Mouse (Mus musculus): ENCODE results near the gene Arl14. TPM values are rescaled to one million over a fixed set of nuclear protein-coding genes. Genes with fewer than 3 reads are reported as not detected.
"Not testable (repeated sequence)": the region's sequence is repeated elsewhere in the genome, so short reads cannot be mapped to it uniquely, and the experiment has no call there.

Gene Arl14
- polyA plus RNA-seq, 1 experiment from 2014 or later = not detected

DNA sequence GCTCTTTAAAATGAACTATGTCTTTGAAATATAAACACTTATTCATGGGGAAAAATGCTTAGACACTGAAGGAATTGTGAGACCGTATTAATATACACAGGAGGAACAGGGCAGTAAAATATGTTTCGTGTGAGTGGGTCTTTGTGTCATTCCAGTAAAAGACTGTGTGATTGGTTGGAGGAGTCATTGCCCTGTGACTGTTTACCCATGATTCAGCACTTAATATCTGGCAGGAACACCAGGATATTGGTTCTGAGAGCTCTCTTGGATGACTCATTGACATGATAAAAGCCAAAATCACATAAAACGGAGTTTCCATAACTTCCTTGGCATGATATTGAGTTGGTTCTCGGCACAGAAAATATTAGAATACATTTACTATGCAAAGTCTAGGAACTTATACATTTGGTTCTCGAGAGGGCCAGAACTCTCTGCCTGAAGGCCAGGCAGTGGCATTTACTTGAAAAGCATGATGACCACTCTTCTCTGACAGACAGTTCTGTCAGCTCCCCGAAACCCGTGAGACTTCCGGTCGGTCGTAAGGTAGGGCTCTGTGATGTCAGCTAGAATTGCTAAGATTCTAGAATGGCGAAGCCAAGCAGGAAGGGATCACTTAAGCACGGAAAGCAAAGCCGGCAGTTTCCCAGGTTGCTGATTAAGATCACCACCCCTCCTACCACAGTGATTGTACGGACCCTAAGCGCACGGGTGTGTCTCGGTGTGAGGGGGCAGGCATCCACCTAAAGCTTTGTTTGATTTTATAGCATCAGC lies 31.1 kb downstream of the Arl14 start:
- no peak overlapping the region for H3K27ac ChIP-seq (replicated peaks)
- no peak for DNase-seq (ENCODE audit: low spot score)
- no peaks in the 10 kb centered on the region for H3K36me3 ChIP-seq (replicated peaks)
- no peak overlapping the region for H3K4me3 ChIP-seq
- H3K9me3 ChIP-seq = no peaks in the 10 kb centered on the region
- 91% methylated on average over 17 of the region's 17 CpGs for WGBS
- no peaks in the 10 kb centered on the region for H3K4me1 ChIP-seq
- H3K27me3 ChIP-seq (replicated peaks; ENCODE audit: low read depth, poor library complexity, severe bottlenecking) = no peaks in the 10 kb centered on the region

DNA sequence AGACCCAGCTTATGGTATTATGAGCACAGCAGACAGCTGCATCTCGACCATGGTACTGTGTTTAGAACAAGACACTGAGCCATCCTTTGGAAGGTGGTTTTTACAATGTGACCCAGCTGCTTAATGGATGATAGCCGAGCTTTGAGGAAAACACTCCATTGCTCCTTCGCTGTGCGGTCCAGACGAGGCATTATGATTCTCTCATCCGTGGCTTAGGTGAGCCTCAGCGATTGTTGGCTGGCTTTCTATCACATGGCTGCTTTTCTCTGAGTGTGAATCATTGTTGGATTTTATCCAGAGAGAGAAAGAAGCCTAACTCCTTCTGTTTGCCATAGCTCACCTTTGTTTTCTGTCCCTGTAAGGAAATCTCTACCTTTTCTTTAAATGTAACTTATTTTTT lies 32.5 kb downstream of the Arl14 start:
- H3K36me3 ChIP-seq (replicated peaks) = no peaks in the 10 kb centered on the region
- 80% methylated on average over 7 of the region's 7 CpGs for WGBS

DNA sequence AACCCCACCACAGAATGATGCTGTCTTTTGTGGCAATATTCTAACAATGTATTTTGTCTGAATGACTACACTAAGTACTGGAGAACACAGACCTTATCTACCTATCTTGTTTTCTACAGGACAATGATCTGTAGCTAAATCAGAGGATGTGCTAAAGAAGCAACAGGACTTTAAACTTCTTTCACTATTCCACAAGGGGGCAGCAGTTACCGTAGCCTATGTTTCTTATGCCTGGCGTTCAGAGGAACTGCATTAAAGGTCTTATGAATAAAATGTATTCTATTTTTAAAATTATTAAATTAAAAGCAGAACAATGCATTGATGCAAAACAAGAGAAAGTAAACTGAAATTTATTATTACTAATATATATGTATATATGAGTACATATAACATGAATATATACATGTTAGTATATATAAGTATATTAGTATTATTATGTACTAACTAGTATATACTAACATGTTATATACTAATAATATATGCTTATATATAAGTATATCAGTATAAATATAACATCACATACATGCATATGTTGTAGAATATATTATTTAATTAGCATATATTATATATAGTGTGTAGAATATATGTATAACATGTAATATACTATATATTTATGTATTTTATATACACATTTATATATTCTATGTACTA lies 35.0 kb downstream of the Arl14 start:
- Histone ChIP-seq H3K9me3 (no peaks in the 10 kb centered on the region), H3K36me3 (replicated peaks) (no peaks in the 10 kb centered on the region), H3K4me1 (no peaks in the 10 kb centered on the region), H3K27me3 (replicated peaks; ENCODE audit: low read depth, poor library complexity, severe bottlenecking) (no peaks in the 10 kb centered on the region), H3K4me3 (no peak overlapping the region), H3K27ac (replicated peaks) (no peak overlapping the region)
- 12% methylated on average over 2 of the region's 2 CpGs for WGBS
- DNase-seq (ENCODE audit: low spot score) = peak; percentile 27

More for the DNA sequence above, 32.5 kb downstream of the Arl14 start:
- H3K4me1 ChIP-seq = no peaks in the 10 kb centered on the region
- no peaks in the 10 kb centered on the region for H3K27me3 ChIP-seq (replicated peaks; ENCODE audit: low read depth, poor library complexity, severe bottlenecking)
- no peak overlapping the region for H3K27ac ChIP-seq (replicated peaks)
- no peak for DNase-seq (ENCODE audit: low spot score)
- H3K9me3 ChIP-seq = no peaks in the 10 kb centered on the region
- H3K4me3 ChIP-seq = no peak overlapping the region

DNA sequence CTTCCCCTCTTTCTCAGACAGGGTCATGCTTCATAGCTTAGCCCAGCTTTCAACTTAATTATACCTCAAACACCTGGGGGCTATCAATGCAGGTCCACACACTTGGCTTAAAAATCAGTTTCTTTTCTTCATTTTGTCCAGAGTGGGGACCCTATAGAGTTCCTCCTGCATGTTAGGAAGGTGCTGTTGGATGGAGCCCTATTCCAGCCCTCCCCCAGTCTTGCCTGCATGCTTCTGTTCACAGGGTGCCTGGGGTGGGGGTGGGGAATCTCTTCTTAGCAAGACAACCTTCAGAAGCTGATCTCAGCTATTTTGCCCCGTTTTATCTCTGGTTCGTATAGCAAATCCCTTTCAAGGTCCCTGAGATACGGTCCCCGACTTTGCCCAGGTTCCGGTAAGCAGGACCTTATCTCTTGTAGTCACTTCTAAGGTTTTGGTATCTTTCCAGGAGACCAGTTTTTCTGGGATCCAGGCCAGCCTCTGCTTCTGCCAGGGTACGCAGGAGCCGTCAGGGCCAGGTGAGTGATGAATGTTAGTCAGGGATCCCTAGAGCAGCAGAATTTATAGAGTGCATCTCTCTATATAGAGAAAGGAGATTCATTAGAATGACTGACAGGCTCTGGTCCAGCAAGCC lies 40.9 kb downstream of the Arl14 start:
- H3K27ac ChIP-seq (replicated peaks) = no peak overlapping the region
- DNase-seq (ENCODE audit: low spot score) = no peak
- peaks cover 4% of the 10 kb centered on the region; the same call in 1 of the 2 replicates for H3K4me1 ChIP-seq
- WGBS = 93% methylated on average over 7 of the region's 7 CpGs
- no peaks in the 10 kb centered on the region for H3K27me3 ChIP-seq (replicated peaks; ENCODE audit: low read depth, poor library complexity, severe bottlenecking)
- no peaks in the 10 kb centered on the region for H3K36me3 ChIP-seq (replicated peaks)
- no peak overlapping the region for H3K4me3 ChIP-seq
- H3K9me3 ChIP-seq = 0 out of 2 replicates have a peak, but pooled peaks cover 4% of the 10 kb centered on the region

DNA sequence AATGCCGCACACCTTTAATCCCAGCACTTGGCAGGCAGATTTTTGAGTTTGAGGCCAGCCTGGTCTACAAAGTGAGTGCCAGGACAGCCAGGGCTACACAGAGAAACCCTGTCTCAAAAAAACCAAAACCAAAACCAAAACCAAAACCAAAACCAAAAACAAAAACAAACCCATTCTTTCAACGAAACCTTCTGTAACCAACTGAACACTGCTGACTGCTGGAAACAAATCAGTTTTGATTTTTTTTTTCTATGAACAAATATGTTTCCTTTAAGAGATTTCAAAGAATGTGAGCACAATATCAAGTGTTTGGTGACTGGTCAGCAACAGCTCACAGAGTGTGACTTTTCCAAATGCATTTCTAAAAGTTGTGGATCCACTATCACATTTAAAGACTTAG lies 42.1 kb downstream of the Arl14 start:
- H3K9me3 ChIP-seq; H3K27ac ChIP-seq (replicated peaks): not testable (repeated sequence)

DNA sequence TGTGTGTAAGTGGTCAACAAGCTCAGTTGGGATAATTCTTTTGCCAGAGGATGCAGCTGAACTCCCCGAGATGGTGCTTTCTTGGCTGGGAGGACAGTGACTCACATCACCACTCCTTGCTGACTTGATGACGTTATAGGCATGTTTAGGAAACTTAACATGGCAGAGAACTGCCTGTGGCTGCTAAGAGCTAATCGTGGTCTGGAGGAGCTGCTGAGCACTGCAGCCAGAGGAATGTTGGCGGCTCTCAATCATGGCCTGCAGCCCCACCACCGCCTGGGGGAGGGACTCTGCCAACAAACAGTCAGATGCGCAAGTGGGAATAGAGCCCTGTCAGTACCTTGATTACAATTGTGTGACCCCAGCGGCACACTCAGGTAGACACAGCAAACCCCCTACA lies 49.6 kb downstream of the Arl14 start:
- Histone ChIP-seq H3K36me3 (replicated peaks) (no peaks in the 10 kb centered on the region), H3K27me3 (replicated peaks; ENCODE audit: low read depth, poor library complexity, severe bottlenecking) (no peaks in the 10 kb centered on the region), H3K4me1 (no peaks in the 10 kb centered on the region), H3K9me3 (no peaks in the 10 kb centered on the region), H3K27ac (replicated peaks) (no peak overlapping the region), H3K4me3 (no peak overlapping the region)
- 69% methylated on average over 7 of the region's 7 CpGs for WGBS
- no peak for DNase-seq (ENCODE audit: low spot score)

More for the DNA sequence above, 42.1 kb downstream of the Arl14 start:
- H3K27me3 ChIP-seq (replicated peaks; ENCODE audit: low read depth, poor library complexity, severe bottlenecking); H3K4me1 ChIP-seq; H3K36me3 ChIP-seq (replicated peaks); DNase-seq (ENCODE audit: low spot score); H3K4me3 ChIP-seq: not testable (repeated sequence)
- WGBS = 85% methylated on average over 2 of the region's 2 CpGs

Other genes starting within 250 kb of the Arl14 start
- 18.1 and 18.3 TPM in 2 replicates for gene Ift80, start 217.8 kb upstream of the Arl14 start, polyA plus RNA-seq (2016; fragmentation: Nextera tagmentation; extraction: Ambion mirVana)
- 166 and 187 TPM in 2 replicates for gene Smc4, start 217.7 kb upstream of the Arl14 start, polyA plus RNA-seq (2016; fragmentation: Nextera tagmentation; extraction: Ambion mirVana)
- 193 and 202 TPM in 2 replicates for gene Trim59, start 177.7 kb upstream of the Arl14 start, polyA plus RNA-seq (2016; fragmentation: Nextera tagmentation; extraction: Ambion mirVana)
- 32.4 and 34.4 TPM in 2 replicates for gene Kpna4, start 95.3 kb upstream of the Arl14 start, polyA plus RNA-seq (2016; fragmentation: Nextera tagmentation; extraction: Ambion mirVana)
- 10.0 and 10.4 TPM in 2 replicates for gene Ppm1l, start 94.4 kb downstream of the Arl14 start, polyA plus RNA-seq (2016; fragmentation: Nextera tagmentation; extraction: Ambion mirVana)

Measured in embryonic facial prominence, embryonic 10.5 days (tissue).